Mouse (Mus musculus) lung, postnatal 0 days (tissue): Measurements from ENCODE around the gene Prdx6. TPM values are rescaled to one million over a fixed set of nuclear protein-coding genes. Genes with fewer than 3 reads are reported as not detected.

Experiments
- ATAC-seq: fragments of 200-750 bp; cut with Nextera tagmentation; 2 replicates; pipeline ENCODE4 v1.8.0; 2017; ENCODE audit warnings: moderate library complexity
- DNase-seq: peaks from one replicate; pipeline ENCODE4 v3.0.0-alpha.2; 2016; ENCODE audit warnings: low spot score
- H3K27ac ChIP-seq: fragments of 300-500 bp; sonication (generic); 2 replicates; pipeline ENCODE4 v1.5.1; 2014; ENCODE audit warnings: antibody characterized with exemption, mild to moderate bottlenecking, low read length, mixed read lengths
- H3K27me3 ChIP-seq: fragments of 300-500 bp; sonication (generic); replicated peaks from 2 replicates; pipeline ENCODE4 v1.6.1; 2014; ENCODE audit warnings: low read length, mixed read lengths; ENCODE audit not compliant: insufficient read depth
- H3K36me3 ChIP-seq: fragments of 300-500 bp; sonication (generic); 2 replicates; pipeline ENCODE4 v1.6.1; 2014; ENCODE audit warnings: low read length, mixed read lengths; ENCODE audit not compliant: insufficient read depth
- H3K4me1 ChIP-seq: fragments of 300-500 bp; sonication (generic); 2 replicates; pipeline ENCODE4 v1.6.1; 2014; ENCODE audit warnings: antibody characterized with exemption, low read depth, low read length, mixed read lengths; ENCODE audit not compliant: insufficient read depth
- H3K4me2 ChIP-seq: fragments of 300-500 bp; sonication (generic); replicated peaks from 2 replicates; pipeline ENCODE4 v1.6.1; 2014; ENCODE audit warnings: low read depth, mild to moderate bottlenecking, low read length, moderate library complexity, mixed read lengths
- H3K4me3 ChIP-seq: fragments of 300-500 bp; sonication (generic); 2 replicates; pipeline ENCODE4 v1.5.1; 2014; ENCODE audit warnings: low read depth, low read length
- H3K9ac ChIP-seq: fragments of 300-500 bp; sonication (generic); replicated peaks from 2 replicates; pipeline ENCODE4 v1.6.1; 2014; ENCODE audit warnings: low read depth, mild to moderate bottlenecking
- H3K9me3 ChIP-seq: fragments of 300-500 bp; sonication (generic); 2 replicates; pipeline ENCODE4 v1.6.1; 2016; ENCODE audit warnings: low read length, mixed read lengths
- CTCF ChIP-seq: IDR thresholded peaks from 2 replicates; pipeline ENCODE4 v1.5.1; 2016; ENCODE audit warnings: antibody characterized with exemption, mild to moderate bottlenecking
- EP300 ChIP-seq: IDR thresholded peaks from 2 replicates; pipeline ENCODE4 v1.6.1; 2016; ENCODE audit warnings: antibody characterized with exemption, mild to moderate bottlenecking, control low read depth
- WGBS: fragments of 180-500 bp; shearing (Covaris S2); extraction: QIAGEN DNeasy Blood & Tissue Kit; methylation state at CpG from one replicate; pipeline ENCODE4 v1.1.7; 2014; 5-methylcytosine and 5-hydroxymethylcytosine counted together
- polyA plus RNA-seq: library from polyadenylated mRNA; unstranded; fragments of >200 nt; fragmentation: Nextera tagmentation; extraction: Ambion mirVana; gene quantifications from 2 replicates; pipeline ENCODE4 v1.2.1, GENCODE M21; 2015

The Prdx6 gene
- polyA plus RNA-seq, 1 experiment from 2014 or later: 1,245 TPM

DNA sequence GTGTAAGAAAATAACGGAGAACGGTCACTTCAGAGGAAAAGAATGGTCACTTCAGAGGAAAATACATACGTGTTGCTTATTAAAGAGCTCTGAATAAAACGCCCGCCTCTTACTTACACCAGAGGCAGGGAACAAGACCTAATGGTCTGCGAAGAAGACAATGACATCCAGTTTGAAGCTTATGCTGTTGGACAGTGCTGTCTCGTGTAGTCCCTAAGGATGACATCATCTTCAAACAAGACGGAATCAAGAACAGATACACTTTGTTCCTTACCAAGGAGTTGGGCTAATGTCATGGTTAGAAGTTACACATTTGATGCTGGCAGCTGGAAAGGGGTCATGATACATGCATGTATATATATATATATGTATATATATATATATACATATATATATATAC lies 12.6 kb upstream of the Prdx6 start:
- Histone ChIP-seq H3K36me3 (no peaks in the 10 kb centered on the region), H3K4me2 (no peak overlapping the region), H3K27me3 (no peaks in the 10 kb centered on the region), H3K4me3 (no peak overlapping the region), H3K27ac (no peak overlapping the region), H3K9ac (no peak overlapping the region), H3K4me1 (no peaks in the 10 kb centered on the region), H3K9me3 (no peaks in the 10 kb centered on the region)
- WGBS: 88% methylated on average over 8 of the region's 8 CpGs
- DNase-seq: no peak
- TF ChIP-seq EP300 (no peak), CTCF (no peak)
- no peak for ATAC-seq

DNA sequence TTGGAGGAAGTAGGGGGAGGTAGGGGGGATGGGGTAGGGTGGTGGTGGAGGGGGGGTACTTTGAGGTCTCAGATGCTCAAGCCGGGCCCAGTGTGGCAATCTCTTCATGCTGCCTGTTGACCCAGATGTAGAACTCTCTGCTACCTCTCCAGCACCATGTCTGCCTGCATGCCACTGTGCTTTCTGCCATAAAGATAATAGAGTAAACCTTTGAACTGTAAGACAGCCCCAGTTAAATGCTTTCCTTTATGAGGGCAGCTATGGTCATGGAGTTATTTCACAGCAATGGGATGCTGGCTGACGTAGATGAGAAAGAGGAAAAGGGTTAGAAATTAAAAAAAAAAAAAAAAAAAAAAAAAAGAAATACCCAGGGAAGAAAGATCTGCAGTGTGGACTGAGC lies 11.5 kb upstream of the Prdx6 start:
- no peak for ATAC-seq
- no peak overlapping the region for H3K4me3 ChIP-seq
- H3K9me3 ChIP-seq: no peaks in the 10 kb centered on the region
- no peak overlapping the region for H3K27ac ChIP-seq
- TF ChIP-seq CTCF (no peak), EP300 (no peak)
- no peak for DNase-seq
- no peaks in the 10 kb centered on the region for H3K36me3 ChIP-seq
- H3K9ac ChIP-seq: no peak overlapping the region
- H3K4me2 ChIP-seq: no peak overlapping the region
- WGBS: 91% methylated on average over 2 of the region's 2 CpGs
- H3K4me1 ChIP-seq: no peaks in the 10 kb centered on the region
- H3K27me3 ChIP-seq: no peaks in the 10 kb centered on the region

DNA sequence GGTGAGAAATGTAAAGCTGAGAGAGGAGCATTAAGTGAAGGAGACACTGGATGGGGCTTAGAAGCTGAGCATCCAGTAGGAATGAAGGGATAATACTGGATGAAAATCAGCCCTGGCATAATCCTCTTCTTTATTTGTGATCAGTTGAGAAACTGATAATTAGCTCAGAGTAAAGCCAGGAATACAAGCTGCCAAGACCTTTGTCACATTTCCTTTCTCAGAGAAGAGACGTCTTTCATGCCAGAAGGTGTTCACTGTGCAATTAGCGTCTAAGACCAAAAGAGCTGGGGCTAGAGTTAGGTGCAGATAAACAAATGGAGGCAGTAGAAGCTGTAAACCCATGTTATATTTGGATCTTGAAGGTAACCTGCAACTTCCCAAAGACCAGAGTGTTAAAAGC lies 9.7 kb upstream of the Prdx6 start:
- no peaks in the 10 kb centered on the region for H3K9me3 ChIP-seq
- no peak for TF ChIP-seq EP300
- no peak for TF ChIP-seq CTCF
- WGBS: 68% methylated on average over 2 of the region's 2 CpGs
- H3K4me1 ChIP-seq: no peaks in the 10 kb centered on the region
- no peak overlapping the region for H3K27ac ChIP-seq
- H3K4me2 ChIP-seq: no peak overlapping the region
- no peaks in the 10 kb centered on the region for H3K36me3 ChIP-seq
- H3K4me3 ChIP-seq: no peak overlapping the region
- H3K9ac ChIP-seq: no peak overlapping the region
- DNase-seq (no peak), ATAC-seq (no peak)
- H3K27me3 ChIP-seq: no peaks in the 10 kb centered on the region

DNA sequence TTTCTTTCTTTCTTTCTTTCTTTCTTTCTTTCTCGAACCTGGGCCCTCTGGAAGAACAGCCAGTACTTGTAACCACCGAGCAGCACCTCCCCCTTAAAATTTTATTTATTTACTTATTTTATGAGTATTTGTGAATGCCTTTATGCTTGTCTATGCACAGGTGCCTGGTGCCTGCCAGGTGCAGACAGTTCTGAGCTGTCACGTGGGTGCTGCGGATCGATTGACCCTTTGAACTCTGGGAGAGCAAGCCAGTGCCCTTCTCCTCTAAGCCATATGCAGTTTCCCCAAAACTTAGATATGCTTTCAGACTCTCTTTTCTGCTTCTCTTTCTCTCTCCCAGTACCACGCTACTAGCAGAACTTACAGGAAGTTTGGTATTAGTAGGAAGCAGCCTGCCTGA lies 8.1 kb upstream of the Prdx6 start:
- Histone ChIP-seq H3K4me2 (no peak overlapping the region), H3K36me3 (no peaks in the 10 kb centered on the region), H3K4me1 (no peaks in the 10 kb centered on the region), H3K27me3 (no peaks in the 10 kb centered on the region), H3K27ac (no peak overlapping the region), H3K9ac (no peak overlapping the region), H3K4me3 (no peak overlapping the region), H3K9me3 (no peaks in the 10 kb centered on the region)
- ATAC-seq (no peak), DNase-seq (no peak)
- 62% methylated on average over 5 of the region's 6 CpGs for WGBS
- TF ChIP-seq CTCF (no peak), EP300 (no peak)

DNA sequence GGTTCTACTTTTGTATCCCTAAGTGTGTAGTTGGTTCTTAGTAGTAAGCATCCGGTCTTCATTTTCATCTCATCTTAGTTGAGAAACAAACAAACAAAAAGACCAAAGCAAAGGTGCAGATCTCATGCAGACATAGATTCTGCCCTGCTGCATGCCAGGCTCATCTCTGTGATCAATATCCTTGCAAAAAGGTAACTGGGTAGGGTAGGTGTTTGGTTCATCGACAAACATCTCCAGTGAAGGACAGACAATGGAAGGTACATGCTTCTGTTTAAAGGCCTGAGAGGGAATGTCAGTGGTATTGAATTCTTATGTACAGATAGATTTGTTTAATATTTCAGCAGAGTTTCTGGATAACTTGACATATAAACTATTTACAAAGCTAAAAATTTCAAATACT lies 7.3 kb upstream of the Prdx6 start:
- DNase-seq: no peak
- H3K4me3 ChIP-seq: no peak overlapping the region
- no peak for TF ChIP-seq CTCF
- no peak for TF ChIP-seq EP300
- H3K4me1 ChIP-seq: no peaks in the 10 kb centered on the region
- H3K9me3 ChIP-seq: no peaks in the 10 kb centered on the region
- H3K27ac ChIP-seq: no peak overlapping the region
- H3K27me3 ChIP-seq: no peaks in the 10 kb centered on the region
- H3K36me3 ChIP-seq: no peaks in the 10 kb centered on the region
- 91% methylated on average over 2 of the region's 2 CpGs for WGBS
- no peak overlapping the region for H3K4me2 ChIP-seq
- ATAC-seq: no peak
- H3K9ac ChIP-seq: no peak overlapping the region

DNA sequence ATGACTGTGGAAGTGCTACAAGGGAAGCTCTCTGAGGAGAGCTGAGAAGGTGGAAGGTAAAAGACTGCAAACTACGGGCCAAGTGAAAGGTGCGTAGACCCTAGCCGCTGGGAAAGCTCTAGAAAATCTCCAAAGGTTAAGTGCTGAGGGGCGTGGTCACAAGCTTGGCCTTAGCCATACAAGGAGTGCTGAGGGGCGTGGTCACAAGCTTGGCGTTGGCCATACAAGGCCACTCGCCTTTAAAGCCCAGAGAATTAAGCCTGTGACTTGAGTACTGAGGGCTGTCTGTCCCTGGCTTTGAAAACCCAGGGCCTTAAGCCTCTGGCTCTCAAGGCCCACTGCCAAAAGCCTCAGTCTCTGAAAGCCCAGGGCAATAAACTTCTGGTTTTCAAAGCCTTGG lies 5.9 kb upstream of the Prdx6 start:
- WGBS: 64% methylated on average over 7 of the region's 7 CpGs
- no peaks in the 10 kb centered on the region for H3K36me3 ChIP-seq
- H3K4me2 ChIP-seq: no peak overlapping the region
- ATAC-seq: 0 out of 2 replicates have a peak, but pooled peaks have one; percentile 18
- H3K27ac ChIP-seq: no peak overlapping the region
- no peaks in the 10 kb centered on the region for H3K27me3 ChIP-seq
- no peaks in the 10 kb centered on the region for H3K4me1 ChIP-seq
- no peak overlapping the region for H3K9ac ChIP-seq
- DNase-seq: peak; percentile 21
- no peaks in the 10 kb centered on the region for H3K9me3 ChIP-seq
- TF ChIP-seq EP300 (no peak), CTCF (no peak)
- H3K4me3 ChIP-seq: no peak overlapping the region

DNA sequence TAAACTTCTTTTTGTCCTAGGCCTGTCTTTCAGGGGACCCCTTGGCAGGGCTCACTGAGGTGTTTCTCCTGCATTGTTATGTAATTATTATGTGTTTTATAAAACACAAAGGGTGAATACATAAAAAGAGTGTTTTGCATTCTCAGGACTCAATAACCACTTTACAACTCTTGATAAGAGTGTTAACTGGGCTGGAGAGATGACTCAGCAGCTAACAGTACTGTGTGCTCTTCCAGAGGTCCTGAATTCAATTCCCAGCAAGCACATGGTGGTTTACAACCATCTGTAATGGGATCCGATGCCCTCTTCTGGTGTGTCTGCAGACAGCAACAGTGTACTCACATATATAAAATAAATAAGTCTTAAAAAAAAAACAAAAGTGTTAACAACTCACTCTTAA lies 3.3 kb upstream of the Prdx6 start:
- TF ChIP-seq CTCF: no peak; the same call in 1 of the 2 replicates
- TF ChIP-seq EP300: peak; percentile 69
- WGBS: 74% methylated on average over 1 of the region's 1 CpGs
- DNase-seq (peak; percentile 64), ATAC-seq (no peak)
- no peak overlapping the region for H3K4me2 ChIP-seq
- no peak overlapping the region for H3K9ac ChIP-seq
- no peak overlapping the region for H3K27ac ChIP-seq
- no peak overlapping the region for H3K4me3 ChIP-seq
- no peaks in the 10 kb centered on the region for H3K36me3 ChIP-seq
- H3K4me1 ChIP-seq: no peaks in the 10 kb centered on the region; the same call in 1 of the 2 replicates
- H3K9me3 ChIP-seq: no peaks in the 10 kb centered on the region
- H3K27me3 ChIP-seq: no peaks in the 10 kb centered on the region
